Mouse (Mus musculus): ENCODE measurements around the gene Trim66. TPM values are rescaled to one million over a fixed set of nuclear protein-coding genes. Genes with fewer than 3 reads are reported as not detected.

Trim66 gene
- polyA plus RNA-seq, 1 experiment from 2014 or later = 0.02 TPM

DNA sequence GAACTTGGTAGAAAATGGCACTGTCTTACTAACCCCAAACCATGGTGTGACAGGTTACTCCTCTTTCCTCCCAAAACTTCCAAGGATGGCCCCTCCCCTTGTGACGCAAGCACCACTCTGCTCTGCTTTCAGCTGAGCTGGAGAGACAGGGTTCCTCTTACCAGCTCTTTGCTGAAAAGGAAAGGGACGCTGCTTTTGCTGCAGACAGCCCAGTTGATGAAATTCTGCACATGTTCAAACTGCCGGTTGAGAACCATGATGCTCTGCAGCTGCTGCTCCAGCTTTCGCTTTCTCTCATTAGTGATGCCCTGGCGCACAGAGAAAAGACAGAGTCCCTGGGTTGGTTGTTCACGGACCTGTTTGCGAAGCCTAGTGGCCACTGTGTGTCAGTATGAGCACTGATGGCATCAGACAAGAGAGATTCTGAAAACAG is 27.2 kb downstream of the Trim66 start:
- 26% methylated on average over 7 of the region's 7 CpGs for WGBS
- Histone ChIP-seq H3K36me3 (no peaks in the 10 kb centered on the region), H3K27me3 (no peaks in the 10 kb centered on the region), H3K9ac (no peak overlapping the region), H3K9me3 (no peaks in the 10 kb centered on the region), H3K4me2 (peak overlapping the region; percentile 17), H3K4me3 (no peak overlapping the region), H3K4me1 (no peaks in the 10 kb centered on the region), H3K27ac (no peak overlapping the region)
- ATAC-seq (ENCODE audit: borderline replicate concordance, extremely low read depth, low FRiP score, low TSS enrichment) = 0 out of 2 replicates have a peak, but pooled peaks have one; percentile 40

DNA sequence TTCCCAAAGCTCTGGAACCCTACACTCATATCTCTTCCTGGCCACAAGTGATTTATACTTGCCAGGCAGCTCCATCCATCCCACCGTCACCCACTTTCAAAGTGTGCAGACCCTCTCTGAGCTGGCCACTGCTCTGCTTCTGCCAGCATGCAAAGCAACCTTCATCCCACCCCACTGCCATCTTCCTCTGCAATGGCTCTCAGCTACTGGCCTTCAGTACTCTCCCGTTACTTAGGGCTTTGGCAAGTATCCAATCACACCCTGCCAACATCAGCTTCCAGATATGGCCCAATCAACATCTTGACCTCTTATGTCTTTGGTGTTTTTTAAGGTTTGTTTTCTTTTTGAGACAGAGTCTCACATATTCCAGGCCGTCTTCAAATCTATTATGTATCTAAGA is 30.0 kb downstream of the Trim66 start:
- ATAC-seq (ENCODE audit: borderline replicate concordance, extremely low read depth, low FRiP score, low TSS enrichment) = no peak
- no peaks in the 10 kb centered on the region for H3K27me3 ChIP-seq
- no peak overlapping the region for H3K9ac ChIP-seq
- H3K9me3 ChIP-seq = no peaks in the 10 kb centered on the region
- H3K4me3 ChIP-seq = no peak overlapping the region
- no peaks in the 10 kb centered on the region for H3K36me3 ChIP-seq
- no peak overlapping the region for H3K27ac ChIP-seq
- H3K4me2 ChIP-seq = no peak overlapping the region
- WGBS = 50% methylated on average over 3 of the region's 3 CpGs
- H3K4me1 ChIP-seq = no peaks in the 10 kb centered on the region

DNA sequence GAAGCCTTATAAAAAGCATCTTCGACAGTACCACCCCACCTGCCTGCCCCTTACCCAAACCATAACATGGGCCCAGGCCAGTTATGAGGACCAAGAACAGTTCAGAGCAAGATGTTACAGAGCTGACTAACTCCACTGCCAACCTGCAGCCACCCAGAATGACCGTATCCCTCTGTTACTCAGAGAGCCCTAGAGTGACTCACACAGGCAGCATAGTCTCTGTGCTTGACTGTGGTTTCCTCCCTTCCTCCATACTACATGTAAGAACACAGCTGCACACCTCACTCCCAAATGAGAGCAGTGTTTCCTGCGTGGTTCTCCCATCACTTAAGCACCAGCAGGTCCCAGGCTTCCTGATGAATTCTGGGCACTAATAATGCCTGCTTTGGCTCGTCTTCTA is 37.2 kb downstream of the Trim66 start:
- Histone ChIP-seq H3K9ac (no peak overlapping the region), H3K9me3 (no peaks in the 10 kb centered on the region), H3K4me1 (no peaks in the 10 kb centered on the region), H3K27me3 (no peaks in the 10 kb centered on the region), H3K36me3 (no peaks in the 10 kb centered on the region), H3K4me3 (no peak overlapping the region), H3K4me2 (no peak overlapping the region), H3K27ac (no peak overlapping the region)
- ATAC-seq (ENCODE audit: borderline replicate concordance, extremely low read depth, low FRiP score, low TSS enrichment) = no peak
- WGBS = 66% methylated on average over 4 of the region's 4 CpGs

DNA sequence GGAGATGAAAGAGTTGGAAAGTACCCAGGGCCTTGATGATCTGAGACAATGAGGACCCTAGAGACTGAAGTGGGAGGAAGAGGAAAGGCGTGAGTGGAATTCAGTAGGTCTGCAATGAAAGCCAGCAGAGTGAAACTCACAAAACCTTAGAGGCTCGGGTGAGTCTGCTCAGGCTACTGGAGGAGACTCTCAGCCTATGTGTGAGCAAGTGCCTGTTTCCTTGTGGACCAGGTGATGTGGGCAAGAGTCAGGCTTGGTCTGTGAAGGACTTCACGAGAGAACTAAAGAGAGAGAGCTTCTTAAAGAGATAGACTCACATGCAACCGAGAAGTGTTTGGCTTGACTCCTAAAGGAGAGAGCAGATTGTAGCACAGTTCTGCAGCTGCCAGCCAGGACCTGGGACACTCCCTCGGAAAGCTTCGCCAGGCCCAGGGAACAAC is 39.7 kb downstream of the Trim66 start:
- WGBS = 36% methylated on average over 6 of the region's 6 CpGs
- no peak overlapping the region for H3K9ac ChIP-seq
- no peak overlapping the region for H3K4me2 ChIP-seq
- H3K36me3 ChIP-seq = no peaks in the 10 kb centered on the region
- H3K27me3 ChIP-seq = no peaks in the 10 kb centered on the region
- no peaks in the 10 kb centered on the region for H3K4me1 ChIP-seq
- H3K27ac ChIP-seq = 0 out of 2 replicates have a peak overlapping the region, but pooled peaks have one; percentile 10
- ATAC-seq (ENCODE audit: borderline replicate concordance, extremely low read depth, low FRiP score, low TSS enrichment) = no peak
- no peak overlapping the region for H3K4me3 ChIP-seq
- no peaks in the 10 kb centered on the region for H3K9me3 ChIP-seq

DNA sequence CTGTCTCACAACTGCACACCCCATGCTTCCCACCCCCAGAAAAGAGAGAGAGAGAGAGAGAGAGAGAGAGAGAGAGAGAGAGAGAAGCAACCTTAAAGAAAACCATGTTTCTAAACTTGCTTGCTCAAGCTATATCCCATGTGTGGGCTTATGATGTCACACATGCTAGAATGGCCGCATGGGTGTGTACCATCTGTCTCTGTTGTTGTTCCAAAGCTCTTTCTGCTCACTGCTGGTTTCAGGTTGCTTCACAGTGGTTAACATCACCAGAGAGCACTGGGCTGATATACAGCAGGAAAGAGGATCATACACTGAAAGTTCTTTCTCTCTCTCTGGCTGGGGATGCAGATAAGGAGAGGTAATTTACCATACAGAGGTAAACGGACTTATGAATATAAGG is 40.3 kb downstream of the Trim66 start:
- ATAC-seq (ENCODE audit: borderline replicate concordance, extremely low read depth, low FRiP score, low TSS enrichment) = no peak
- Histone ChIP-seq H3K9me3 (no peaks in the 10 kb centered on the region), H3K27me3 (no peaks in the 10 kb centered on the region), H3K4me2 (no peak overlapping the region), H3K36me3 (no peaks in the 10 kb centered on the region), H3K9ac (no peak overlapping the region), H3K4me3 (no peak overlapping the region), H3K27ac (no peak overlapping the region), H3K4me1 (no peaks in the 10 kb centered on the region)
- WGBS = 37% methylated on average over 2 of the region's 2 CpGs

DNA sequence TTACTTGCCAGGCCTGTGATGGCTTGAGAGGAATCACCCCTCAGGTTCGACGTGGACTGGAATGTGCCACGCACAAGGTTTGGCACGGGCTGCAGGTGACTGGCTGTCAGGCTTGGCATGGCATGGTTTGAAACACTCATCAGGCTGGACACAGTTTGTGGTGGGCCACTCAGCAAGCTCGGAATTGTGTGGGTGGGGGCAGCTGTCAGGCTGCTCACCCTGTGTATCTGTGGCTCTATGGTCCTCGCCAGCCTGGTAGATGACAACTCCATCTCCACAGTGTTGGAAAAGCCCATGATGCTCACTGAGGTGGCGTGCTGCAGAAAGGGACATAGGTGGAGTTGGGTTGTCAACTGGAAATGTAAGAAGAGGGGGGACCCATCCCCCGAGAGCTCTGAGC is 47.2 kb downstream of the Trim66 start:
- no peak for ATAC-seq (ENCODE audit: borderline replicate concordance, extremely low read depth, low FRiP score, low TSS enrichment)
- Histone ChIP-seq H3K36me3 (no peaks in the 10 kb centered on the region), H3K27me3 (no peaks in the 10 kb centered on the region), H3K4me2 (no peak overlapping the region), H3K9ac (no peak overlapping the region), H3K4me3 (no peak overlapping the region), H3K4me1 (no peaks in the 10 kb centered on the region), H3K9me3 (no peaks in the 10 kb centered on the region), H3K27ac (no peak overlapping the region)
- WGBS = 82% methylated on average over 8 of the region's 8 CpGs

DNA sequence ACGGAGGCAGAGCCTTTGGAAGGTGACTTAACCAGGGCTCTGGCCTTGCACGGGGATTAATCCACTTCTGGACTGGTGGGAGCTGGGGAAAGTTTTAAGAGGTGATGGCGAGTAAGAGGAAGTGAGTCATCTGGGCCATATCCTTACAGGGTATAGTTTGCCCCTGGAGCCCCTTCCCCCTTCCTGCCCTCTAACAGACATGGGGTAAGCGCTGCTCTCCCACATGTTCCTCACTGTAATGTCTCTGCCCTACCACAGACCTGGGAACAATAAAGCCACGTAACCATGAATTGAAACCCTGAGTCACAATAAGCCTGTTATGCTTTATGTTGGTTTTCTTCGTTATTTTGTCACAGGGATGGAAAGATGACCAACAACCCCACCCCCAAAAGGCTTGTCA is 51.4 kb downstream of the Trim66 start:
- Histone ChIP-seq H3K27ac (no peak overlapping the region), H3K9me3 (no peaks in the 10 kb centered on the region), H3K4me2 (no peak overlapping the region), H3K36me3 (no peaks in the 10 kb centered on the region), H3K4me1 (no peaks in the 10 kb centered on the region), H3K4me3 (no peak overlapping the region), H3K9ac (no peak overlapping the region), H3K27me3 (no peaks in the 10 kb centered on the region)
- no peak for ATAC-seq (ENCODE audit: borderline replicate concordance, extremely low read depth, low FRiP score, low TSS enrichment)
- WGBS = 63% methylated on average over 6 of the region's 6 CpGs

DNA sequence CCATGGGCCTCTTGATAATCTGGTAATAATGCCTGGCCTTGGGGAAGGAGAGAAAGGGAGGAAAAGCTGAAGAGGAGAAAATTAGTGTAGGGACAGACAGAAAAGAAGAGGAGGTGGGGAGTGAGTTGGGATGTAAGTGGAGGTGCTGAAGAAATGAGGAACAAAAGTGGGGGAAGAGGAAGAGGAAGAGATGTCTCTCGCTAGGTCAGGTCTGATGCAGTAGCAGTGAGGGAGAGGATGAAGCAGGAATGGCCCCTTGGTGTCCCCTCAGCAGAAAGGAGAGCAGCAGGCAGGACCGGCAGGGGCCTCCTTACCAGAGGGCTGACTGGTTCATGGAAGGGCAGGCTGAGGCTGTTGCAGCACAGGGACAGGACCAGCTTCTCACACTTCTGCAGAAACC is 52.2 kb downstream of the Trim66 start:
- Histone ChIP-seq H3K27me3 (no peaks in the 10 kb centered on the region), H3K27ac (no peak overlapping the region), H3K9me3 (no peaks in the 10 kb centered on the region), H3K4me3 (no peak overlapping the region), H3K4me1 (no peaks in the 10 kb centered on the region), H3K36me3 (no peaks in the 10 kb centered on the region), H3K9ac (no peak overlapping the region), H3K4me2 (no peak overlapping the region)
- no peak for ATAC-seq (ENCODE audit: borderline replicate concordance, extremely low read depth, low FRiP score, low TSS enrichment)
- 80% methylated on average over 2 of the region's 2 CpGs for WGBS

DNA sequence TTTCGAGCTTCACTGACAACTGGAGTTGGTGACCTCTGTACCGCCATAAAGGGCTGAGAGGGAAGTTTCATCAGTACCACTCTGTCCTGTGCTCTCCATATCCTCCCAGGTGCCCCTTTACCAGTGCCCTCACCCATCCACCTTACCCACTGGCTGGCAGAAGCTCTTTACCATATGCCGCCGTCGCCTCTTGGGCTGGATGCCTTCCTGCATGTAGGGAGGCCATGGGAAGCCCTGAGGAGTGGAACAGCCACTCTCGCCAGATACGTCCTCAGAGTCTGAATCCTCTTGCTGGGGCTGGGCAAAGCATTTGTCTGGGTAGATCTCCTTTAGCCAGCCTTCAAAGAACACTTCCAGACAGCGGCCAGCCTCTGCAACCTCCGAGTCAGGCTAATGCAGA is 53.1 kb downstream of the Trim66 start:
- H3K27ac ChIP-seq = no peak overlapping the region
- H3K36me3 ChIP-seq = no peaks in the 10 kb centered on the region
- no peak for ATAC-seq (ENCODE audit: borderline replicate concordance, extremely low read depth, low FRiP score, low TSS enrichment)
- no peaks in the 10 kb centered on the region for H3K27me3 ChIP-seq
- H3K4me1 ChIP-seq = no peaks in the 10 kb centered on the region
- H3K4me2 ChIP-seq = no peak overlapping the region
- no peak overlapping the region for H3K9ac ChIP-seq
- WGBS = 88% methylated on average over 9 of the region's 9 CpGs
- no peak overlapping the region for H3K4me3 ChIP-seq
- no peaks in the 10 kb centered on the region for H3K9me3 ChIP-seq

DNA sequence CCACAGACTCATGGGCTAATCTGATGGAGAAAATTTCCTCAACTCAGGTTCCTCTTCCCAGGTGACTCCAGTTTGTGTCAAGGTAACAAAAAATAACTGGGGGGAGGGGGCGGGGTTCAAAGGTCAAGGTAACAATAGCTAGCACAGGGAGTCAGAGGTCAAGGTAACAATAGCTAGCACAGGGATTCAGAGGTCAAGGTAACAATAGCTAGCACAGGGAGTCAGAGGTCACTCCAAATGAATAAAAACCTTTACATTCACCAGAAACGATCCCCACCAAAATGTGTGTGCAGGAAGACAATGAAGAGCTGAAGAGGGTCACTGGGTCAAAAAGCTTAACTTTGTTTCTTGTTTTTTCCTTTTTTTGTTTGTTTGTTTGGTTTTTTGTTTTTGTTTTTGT is 59.9 kb downstream of the Trim66 start:
- Histone ChIP-seq H3K4me3 (no peak overlapping the region), H3K27ac (no peak overlapping the region), H3K4me2 (no peak overlapping the region), H3K4me1 (no peaks in the 10 kb centered on the region), H3K9ac (no peak overlapping the region), H3K36me3 (no peaks in the 10 kb centered on the region), H3K27me3 (no peaks in the 10 kb centered on the region), H3K9me3 (no peaks in the 10 kb centered on the region)
- 64% methylated on average over 2 of the region's 2 CpGs for WGBS
- no peak for ATAC-seq (ENCODE audit: borderline replicate concordance, extremely low read depth, low FRiP score, low TSS enrichment)

DNA sequence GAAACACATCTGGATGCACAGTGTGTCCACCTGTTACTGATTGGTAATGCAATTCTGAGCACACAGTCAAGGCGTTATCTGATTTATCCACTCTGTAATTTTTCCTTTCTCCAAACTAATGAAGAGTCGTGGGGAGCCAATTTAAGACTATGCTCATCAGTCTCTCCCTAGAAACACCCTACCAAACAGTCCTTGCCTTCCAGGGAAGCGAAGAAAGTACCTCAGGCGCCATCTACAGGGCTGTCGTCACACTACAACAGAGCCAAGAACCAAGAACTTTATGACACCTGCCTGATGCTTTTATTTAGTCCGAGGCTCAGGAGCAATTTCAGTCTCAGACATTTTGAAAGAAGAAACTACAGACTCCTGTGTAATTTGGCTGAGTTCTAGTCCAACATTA is 62.9 kb downstream of the Trim66 start:
- H3K9me3 ChIP-seq = no peaks in the 10 kb centered on the region
- no peak for ATAC-seq (ENCODE audit: borderline replicate concordance, extremely low read depth, low FRiP score, low TSS enrichment)
- 7% methylated on average over 6 of the region's 6 CpGs for WGBS

DNA sequence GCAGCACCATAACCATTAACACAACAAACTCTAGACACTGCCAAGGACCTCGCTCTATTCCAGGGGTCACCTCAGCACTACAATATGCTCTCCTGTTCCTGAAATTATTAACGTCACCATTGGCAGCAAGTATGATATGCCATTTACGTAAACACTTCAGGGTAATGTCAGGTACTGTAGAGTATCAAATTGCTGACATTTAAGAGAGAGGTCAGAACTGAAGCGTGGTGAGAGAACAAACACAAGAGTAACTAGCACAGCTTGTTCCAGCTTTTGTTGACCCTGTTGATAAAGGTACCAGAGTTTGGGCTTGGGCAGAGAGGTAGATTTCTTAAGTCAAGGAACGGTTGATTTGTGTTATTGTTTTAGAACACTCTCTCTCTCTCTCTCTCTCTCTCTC is 65.2 kb downstream of the Trim66 start:
- Histone ChIP-seq H3K36me3 (no peaks in the 10 kb centered on the region), H3K4me1 (0 out of 2 replicates have a peak, but pooled peaks cover 16% of the 10 kb centered on the region), H3K4me2 (no peak overlapping the region), H3K27ac (no peak overlapping the region), H3K9ac (no peak overlapping the region), H3K27me3 (peaks cover 28% of the 10 kb centered on the region), H3K9me3 (no peaks in the 10 kb centered on the region), H3K4me3 (no peak overlapping the region)
- 39% methylated on average over 5 of the region's 5 CpGs for WGBS
- ATAC-seq (ENCODE audit: borderline replicate concordance, extremely low read depth, low FRiP score, low TSS enrichment) = peak; percentile 47; the same call in 1 of the 2 replicates

More for the DNA sequence above, 62.9 kb downstream of the Trim66 start:
- no peaks in the 10 kb centered on the region for H3K36me3 ChIP-seq
- 0 out of 2 replicates have a peak, but pooled peaks cover 5% of the 10 kb centered on the region for H3K4me1 ChIP-seq
- H3K27ac ChIP-seq = no peak overlapping the region
- no peak overlapping the region for H3K4me3 ChIP-seq
- H3K27me3 ChIP-seq = peaks cover 5% of the 10 kb centered on the region; the same call in 1 of the 2 replicates
- H3K4me2 ChIP-seq = no peak overlapping the region
- H3K9ac ChIP-seq = no peak overlapping the region

DNA sequence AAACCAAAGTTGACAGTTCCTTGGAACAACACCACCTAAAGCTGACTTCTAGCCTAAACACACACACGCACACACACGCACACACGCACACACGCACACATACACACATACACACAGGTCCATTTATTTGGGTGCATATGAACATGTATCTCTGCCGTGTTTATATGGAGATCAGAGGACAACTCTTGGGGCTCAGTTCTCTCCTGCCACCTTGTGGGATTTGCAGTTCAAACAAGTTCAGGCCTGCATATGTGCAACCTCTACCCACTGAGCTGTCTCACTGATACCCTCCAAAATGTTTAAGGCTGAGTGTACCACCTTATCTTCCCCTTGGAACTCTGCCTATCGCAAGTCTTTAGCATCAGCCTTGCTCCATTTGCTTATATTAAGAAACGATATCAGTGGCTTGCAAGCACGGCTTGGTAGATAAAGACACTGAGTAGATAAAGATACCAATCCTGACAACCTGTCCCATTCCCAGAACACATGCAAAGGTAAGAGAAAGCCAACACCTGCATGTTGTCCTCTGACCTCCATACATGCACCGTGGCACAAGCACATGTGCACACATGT is 67.2 kb downstream of the Trim66 start:
- Histone ChIP-seq H3K4me3 (no peak overlapping the region), H3K27ac (no peak overlapping the region), H3K9ac (no peak overlapping the region), H3K27me3 (peaks cover 29% of the 10 kb centered on the region), H3K36me3 (no peaks in the 10 kb centered on the region), H3K4me2 (no peak overlapping the region), H3K4me1 (0 out of 2 replicates have a peak, but pooled peaks cover 16% of the 10 kb centered on the region), H3K9me3 (no peaks in the 10 kb centered on the region)
- ATAC-seq (ENCODE audit: borderline replicate concordance, extremely low read depth, low FRiP score, low TSS enrichment) = no peak
- WGBS = 67% methylated on average over 9 of the region's 9 CpGs
